ENCODE assay signal across 20 mouse cellular contexts in genomic region chr14:10213216-10213615, GRCm38 (mm10).
DNase-seq lines count a peak whose midpoint lies in the region; ATAC-seq and TF ChIP-seq lines count a peak whose summit lies in the region.
"Had no signal": no experiment of that assay in that cellular context is flagged by ENCODE, and none has a peak within 500 bp of the region (broad histone marks: within the 10 kb centered on the region; RNA-seq: fewer than 3 reads in every experiment).

No protein-coding gene starts in this region.

- ATAC-seq in kidney, embryonic 14.5 days (ENCODE audit: low FRiP score, low TSS enrichment) = peak; percentile 83; the same call in 1 of the 2 replicates
- peak; percentile 81; the same call in 1 of the 2 replicates for ATAC-seq in neural tube, embryonic 12.5 days (ENCODE audit: low FRiP score, low read depth)
- ATAC-seq: forebrain, embryonic 14.5 days had no signal

- H3K27ac ChIP-seq in kidney, embryonic 14.5 days (ENCODE audit: low read depth, low read length) = no peak overlapping the region
- H3K27ac ChIP-seq in neural tube, embryonic 12.5 days = no peak overlapping the region
- H3K27ac ChIP-seq: embryonic facial prominence, embryonic 15.5 days; heart, embryonic 10.5 days; layer of hippocampus, adult 2 months; limb, embryonic 10.5 days; liver, embryonic 15.5 days; stomach, postnatal 0 days had no signal

- no peaks in the 10 kb centered on the region for H3K9me3 ChIP-seq in kidney, embryonic 14.5 days (ENCODE audit: control insufficient read depth, low read length)
- H3K9me3 ChIP-seq in neural tube, embryonic 12.5 days = no peaks in the 10 kb centered on the region
- H3K9me3 ChIP-seq: embryonic facial prominence, embryonic 15.5 days; heart, embryonic 10.5 days; limb, embryonic 10.5 days; liver, embryonic 15.5 days had no signal

- no peak for DNase-seq in kidney, postnatal 25 days
- DNase-seq in kidney, postnatal 4 days = peak; percentile 3 to 15
- DNase-seq in kidney, adult 18-20 months = no peak
- DNase-seq in embryo, embryonic 10.5 days (ENCODE audit: low spot score) = peak; percentile 46
- no peak for DNase-seq in lung, adult 2 months
- no peak for DNase-seq in right cerebral cortex, adult 18-20 months
- DNase-seq: adrenal gland, postnatal 36 days; cerebellum, adult 11 months; liver; lung, postnatal 4 days; thymus, adult 2 months had no signal

- TF ChIP-seq CTCF in lung, adult 2 months (IDR thresholded peaks at IDR 0.05; ENCODE audit: insufficient read depth, low read length) = no peak

- WGBS in kidney, embryonic 14.5 days = 16% methylated on average over 4 of the region's 4 CpGs
- 6% methylated on average over 4 of the region's 4 CpGs for WGBS in neural tube, embryonic 12.5 days
- 47% methylated on average over 4 of the region's 4 CpGs for WGBS in lung, adult 2 months

- H3K4me2 ChIP-seq in kidney, embryonic 14.5 days (replicated peaks; ENCODE audit: low read depth, low read length) = no peak overlapping the region
- H3K4me2 ChIP-seq in neural tube, embryonic 12.5 days (replicated peaks) = no peak overlapping the region
- H3K4me2 ChIP-seq: embryonic facial prominence, embryonic 15.5 days; liver, embryonic 15.5 days had no signal

- H3K4me1 ChIP-seq in kidney, embryonic 14.5 days (ENCODE audit: control insufficient read depth, insufficient read depth, low read length) = no peaks in the 10 kb centered on the region
- H3K4me1 ChIP-seq in neural tube, embryonic 12.5 days = peaks cover 7% of the 10 kb centered on the region; the same call in 1 of the 2 replicates
- no peaks in the 10 kb centered on the region for H3K4me1 ChIP-seq in lung, adult 2 months (ENCODE audit: control insufficient read depth, insufficient read depth, low read length)
- H3K4me1 ChIP-seq: embryonic facial prominence, embryonic 15.5 days; heart, embryonic 10.5 days; liver, embryonic 15.5 days had no signal

- H3K4me3 ChIP-seq in kidney, embryonic 14.5 days (ENCODE audit: low read length) = no peak overlapping the region
- H3K4me3 ChIP-seq in neural tube, embryonic 12.5 days = no peak overlapping the region
- no peak overlapping the region for H3K4me3 ChIP-seq in lung, adult 2 months (replicated peaks; ENCODE audit: extremely low read depth, low read depth, low read length)
- H3K4me3 ChIP-seq: embryonic facial prominence, embryonic 15.5 days; heart, embryonic 10.5 days; layer of hippocampus, adult 2 months; limb, embryonic 10.5 days; liver, embryonic 15.5 days had no signal

- H3K9ac ChIP-seq in kidney, embryonic 14.5 days (ENCODE audit: low read depth, low read length) = no peak overlapping the region
- no peak overlapping the region for H3K9ac ChIP-seq in neural tube, embryonic 12.5 days
- H3K9ac ChIP-seq: embryonic facial prominence, embryonic 15.5 days; liver, embryonic 15.5 days had no signal

- no peaks in the 10 kb centered on the region for H3K27me3 ChIP-seq in kidney, embryonic 14.5 days (ENCODE audit: control insufficient read depth, insufficient read depth, low read length)
- H3K27me3 ChIP-seq in neural tube, embryonic 12.5 days (replicated peaks) = no peaks in the 10 kb centered on the region
- H3K27me3 ChIP-seq: embryonic facial prominence, embryonic 15.5 days; liver, embryonic 15.5 days had no signal

- no peak for TF ChIP-seq POLR2A in lung, adult 2 months (IDR thresholded peaks at IDR 0.05; ENCODE audit: borderline replicate concordance, extremely low read depth, low read depth, low read length)

- no peaks in the 10 kb centered on the region for H3K36me3 ChIP-seq in kidney, embryonic 14.5 days (ENCODE audit: control insufficient read depth, insufficient read depth, low read length)
- no peaks in the 10 kb centered on the region for H3K36me3 ChIP-seq in neural tube, embryonic 12.5 days
- H3K36me3 ChIP-seq: embryonic facial prominence, embryonic 15.5 days; heart, embryonic 10.5 days; limb, embryonic 10.5 days; liver, embryonic 15.5 days had no signal

Comparison
In these comparisons a context has a peak if more than half of its experiments do, and no peak if none do; other contexts are left out.
1. DNase-seq: peak in kidney, postnatal 4 days (2 of 2) and embryo, embryonic 10.5 days (single experiment); none in kidney, postnatal 25 days (0 of 2), kidney, adult 18-20 months (single experiment), lung, adult 2 months (single experiment) and right cerebral cortex, adult 18-20 months (single experiment).